Mouse (Mus musculus) midbrain, embryonic 11.5 days (tissue): ENCODE measurements around the gene Krt18. TPM values are rescaled to one million over a fixed set of nuclear protein-coding genes. Genes with fewer than 3 reads are reported as not detected.
A peak's percentile ranks its signal among the peaks of the same experiment; 100 is the strongest.

Source experiments
- ATAC-seq: fragments of 200-750 bp; cut with Nextera tagmentation; 2 replicates; pipeline ENCODE4 v1.8.0; 2017; ENCODE audit warnings: moderate TSS enrichment, moderate library complexity; ENCODE audit not compliant: low FRiP score
- DNase-seq: peaks from one replicate; pipeline ENCODE4 v3.0.0; 2015; ENCODE audit warnings: low spot score; ENCODE audit errors: missing footprints
- H3K27ac ChIP-seq: fragments of 300-500 bp; sonication (generic); 2 replicates; pipeline ENCODE4 v1.5.1; 2014; ENCODE audit warnings: low read depth, low read length
- H3K27me3 ChIP-seq: fragments of 300-500 bp; sonication (generic); 2 replicates; pipeline ENCODE4 v1.6.1; 2014; ENCODE audit warnings: mild to moderate bottlenecking, low read length, moderate library complexity, mixed read lengths; ENCODE audit not compliant: control insufficient read depth, insufficient read depth
- H3K36me3 ChIP-seq: fragments of 300-500 bp; sonication (generic); 2 replicates; pipeline ENCODE4 v1.6.1; 2014; ENCODE audit warnings: mild to moderate bottlenecking, low read length, moderate library complexity, mixed read lengths; ENCODE audit not compliant: control insufficient read depth, insufficient read depth
- H3K4me1 ChIP-seq: fragments of 300-500 bp; sonication (generic); 2 replicates; pipeline ENCODE4 v1.6.1; 2014; ENCODE audit warnings: low read length; ENCODE audit not compliant: control insufficient read depth, insufficient read depth
- H3K4me2 ChIP-seq: fragments of 300-500 bp; sonication (generic); 2 replicates; pipeline ENCODE4 v1.6.1; 2014; ENCODE audit warnings: mild to moderate bottlenecking, moderate library complexity
- H3K4me3 ChIP-seq: fragments of 300-500 bp; sonication (generic); 2 replicates; pipeline ENCODE4 v1.5.1; 2014; ENCODE audit warnings: low read depth, low read length
- H3K9ac ChIP-seq: fragments of 300-500 bp; sonication (generic); 2 replicates; pipeline ENCODE4 v1.6.1; 2014; ENCODE audit warnings: low read length
- H3K9me3 ChIP-seq: fragments of 300-500 bp; sonication (generic); 2 replicates; pipeline ENCODE4 v1.6.1; 2016; ENCODE audit warnings: low read length; ENCODE audit not compliant: control insufficient read depth
- WGBS: fragments of 180-500 bp; shearing (Covaris S2); extraction: QIAGEN DNeasy Blood & Tissue Kit; methylation state at CpG from one replicate; pipeline ENCODE4 v1.1.7; 2014; 5-methylcytosine and 5-hydroxymethylcytosine counted together
- polyA plus RNA-seq: library from polyadenylated mRNA; unstranded; fragments of >200 nt; fragmentation: Nextera tagmentation; extraction: Ambion mirVana; gene quantifications from 2 replicates; pipeline ENCODE4 v1.2.1, GENCODE M21; 2014

Gene Krt18
- polyA plus RNA-seq, 1 experiment from 2014 or later, result 5.6 TPM

DNA sequence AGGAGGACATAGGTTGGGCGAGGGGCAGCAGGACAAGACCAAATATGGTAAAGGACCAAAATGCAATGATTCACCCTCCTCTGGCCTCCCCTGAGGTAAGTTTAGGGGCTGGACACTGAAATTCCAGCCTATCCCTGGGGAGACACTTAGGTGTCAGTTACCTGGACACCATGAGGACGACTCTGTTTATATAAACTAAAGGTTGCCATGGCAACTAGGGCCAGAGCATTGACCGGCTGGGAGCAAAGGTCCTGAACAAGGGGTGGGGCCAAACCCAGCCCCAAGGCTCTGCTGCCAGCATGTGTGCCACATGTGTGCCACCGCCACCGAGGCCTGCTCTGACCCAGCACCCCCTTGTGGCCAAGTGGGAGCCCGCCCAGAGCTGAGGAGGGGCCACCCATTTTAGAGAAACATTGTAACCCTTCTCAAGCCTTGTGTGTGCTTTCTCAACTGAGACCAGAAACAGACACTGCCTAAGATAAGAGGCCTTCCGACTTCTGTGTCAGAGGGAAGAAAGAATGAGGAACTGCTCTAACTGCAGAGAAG is 10.0 kb upstream of the Krt18 start:
- H3K27ac ChIP-seq, result no peak overlapping the region
- DNase-seq (no peak), ATAC-seq (no peak)
- H3K4me1 ChIP-seq, result no peaks in the 10 kb centered on the region
- no peak overlapping the region for H3K9ac ChIP-seq
- no peaks in the 10 kb centered on the region for H3K36me3 ChIP-seq
- H3K27me3 ChIP-seq, result no peaks in the 10 kb centered on the region
- H3K9me3 ChIP-seq, result no peaks in the 10 kb centered on the region; the same call in 1 of the 2 replicates
- WGBS, result 26% methylated on average over 7 of the region's 7 CpGs
- H3K4me2 ChIP-seq, result no peak overlapping the region
- no peak overlapping the region for H3K4me3 ChIP-seq

DNA sequence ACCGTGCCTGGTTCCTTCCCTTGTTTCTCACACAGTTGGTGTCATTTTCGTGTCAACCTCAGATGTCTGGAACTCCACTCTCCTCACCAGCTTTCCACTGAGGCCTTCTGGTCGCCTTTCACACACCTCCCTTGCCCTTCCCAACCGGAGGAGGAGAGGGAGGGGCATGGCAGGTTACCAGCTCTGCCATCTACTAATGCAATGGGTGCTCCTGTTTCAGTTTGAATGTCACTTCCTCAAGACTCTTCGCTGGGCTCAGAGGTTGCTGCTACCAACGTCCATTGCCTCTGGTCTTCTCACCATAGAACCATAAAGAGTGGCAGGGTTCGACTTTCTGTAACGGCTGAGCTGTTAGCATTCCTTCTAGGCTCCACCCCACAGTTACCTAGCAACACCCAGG is 5.5 kb upstream of the Krt18 start:
- no peak overlapping the region for H3K4me3 ChIP-seq
- H3K36me3 ChIP-seq, result no peaks in the 10 kb centered on the region
- H3K27ac ChIP-seq, result no peak overlapping the region
- H3K27me3 ChIP-seq, result peaks cover 11% of the 10 kb centered on the region
- no peak overlapping the region for H3K4me2 ChIP-seq
- H3K9ac ChIP-seq, result no peak overlapping the region
- ATAC-seq (no peak), DNase-seq (no peak)
- no peaks in the 10 kb centered on the region; the same call in 1 of the 2 replicates for H3K9me3 ChIP-seq
- WGBS, result 39% methylated on average over 8 of the region's 8 CpGs
- H3K4me1 ChIP-seq, result peaks cover 10% of the 10 kb centered on the region; the same call in 1 of the 2 replicates

DNA sequence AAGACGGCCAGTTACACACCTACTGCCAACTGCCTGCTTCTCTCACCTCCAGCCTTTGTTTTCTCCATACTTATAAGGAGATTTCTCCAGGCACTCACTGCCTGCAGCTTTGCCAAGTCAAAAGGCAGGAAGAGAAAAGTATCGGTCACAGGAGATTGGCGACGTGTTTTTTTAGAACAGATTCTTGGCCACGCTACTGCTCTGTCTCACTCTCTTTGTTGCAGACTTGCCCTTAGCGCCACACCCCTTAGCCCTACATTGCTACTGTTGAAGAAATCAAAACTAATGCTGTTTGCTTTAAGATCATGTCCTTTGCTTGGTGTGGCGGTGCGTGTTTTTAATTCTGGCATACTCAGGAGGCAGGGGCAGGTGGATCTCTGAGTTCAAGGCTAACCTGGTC is 4.1 kb upstream of the Krt18 start:
- peaks cover 20% of the 10 kb centered on the region for H3K27me3 ChIP-seq
- no peaks in the 10 kb centered on the region for H3K36me3 ChIP-seq
- H3K4me2 ChIP-seq, result no peak overlapping the region
- no peak for ATAC-seq
- H3K4me1 ChIP-seq, result peaks cover 10% of the 10 kb centered on the region; the same call in 1 of the 2 replicates
- DNase-seq, result no peak
- H3K27ac ChIP-seq, result no peak overlapping the region
- H3K9me3 ChIP-seq, result no peaks in the 10 kb centered on the region; the same call in 1 of the 2 replicates
- WGBS, result 79% methylated on average over 8 of the region's 8 CpGs
- H3K4me3 ChIP-seq, result no peak overlapping the region
- no peak overlapping the region for H3K9ac ChIP-seq

DNA sequence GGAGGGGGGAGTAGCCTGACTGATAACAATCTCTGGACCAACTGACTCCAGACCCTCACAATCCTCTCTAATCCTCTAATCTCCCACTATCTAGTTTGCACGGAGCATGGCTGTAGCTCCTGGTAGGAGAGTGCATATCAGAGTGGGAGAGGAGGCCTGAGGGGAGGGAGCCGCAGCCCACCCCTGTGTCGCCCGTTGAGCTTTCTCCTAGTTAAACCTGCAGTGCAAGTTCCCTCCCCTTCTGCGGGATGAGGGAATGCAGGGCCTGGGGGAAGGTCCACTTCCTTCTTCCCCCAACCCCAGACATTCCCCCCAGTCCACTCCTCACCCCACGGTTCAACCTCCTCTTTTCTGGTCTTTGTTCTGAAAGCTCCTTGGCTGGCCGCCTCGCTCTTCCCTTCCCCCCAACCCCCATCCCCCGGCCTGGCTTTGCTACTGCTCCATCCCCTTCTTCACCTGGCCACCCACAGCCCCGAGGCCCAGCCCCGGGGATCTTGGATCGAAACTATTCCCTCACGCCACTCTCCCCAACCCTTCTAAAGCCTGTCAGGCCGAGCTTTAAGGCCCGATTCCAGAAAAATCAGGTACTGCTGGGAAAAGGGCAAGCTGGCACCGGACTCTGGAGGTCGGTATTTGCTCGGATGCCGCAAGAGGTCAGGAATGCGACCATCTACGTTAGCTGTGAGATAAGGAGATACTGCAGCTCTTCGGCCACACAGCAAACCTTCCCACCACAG is 2.7 kb upstream of the Krt18 start:
- no peaks in the 10 kb centered on the region for H3K36me3 ChIP-seq
- peak overlapping the region; percentile 43 for H3K9ac ChIP-seq
- H3K9me3 ChIP-seq, result no peaks in the 10 kb centered on the region
- peak; percentile 93 for DNase-seq
- peaks cover 10% of the 10 kb centered on the region; the same call in 1 of the 2 replicates for H3K4me1 ChIP-seq
- 3% methylated on average over 22 of the region's 22 CpGs for WGBS
- peaks cover 20% of the 10 kb centered on the region for H3K27me3 ChIP-seq
- 0 out of 2 replicates have a peak, but pooled peaks have one; percentile 27 for ATAC-seq
- H3K27ac ChIP-seq, result no peak overlapping the region
- H3K4me2 ChIP-seq, result peak overlapping the region; percentile 17; the same call in 1 of the 2 replicates
- H3K4me3 ChIP-seq, result no peak overlapping the region

DNA sequence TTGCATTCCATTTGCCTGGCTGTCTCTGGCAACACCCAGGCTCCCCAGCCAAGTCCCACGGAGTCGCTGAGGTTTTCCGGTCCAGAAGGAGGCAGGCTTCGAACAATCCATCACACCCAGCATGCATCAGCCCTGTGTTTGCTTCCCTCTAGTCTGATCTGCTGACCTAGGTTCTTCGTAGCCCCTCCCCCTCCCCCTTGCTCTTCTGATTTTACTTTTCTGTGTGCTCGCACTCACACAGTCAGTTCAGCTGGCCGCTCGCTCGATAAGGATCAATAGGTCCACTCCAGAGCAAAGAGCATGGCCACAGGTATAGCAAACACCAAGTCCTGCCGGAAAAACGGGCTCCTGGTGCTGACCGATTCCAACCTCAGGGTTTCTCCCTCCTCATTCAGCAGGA is 1.6 kb upstream of the Krt18 start:
- H3K9me3 ChIP-seq, result no peaks in the 10 kb centered on the region
- no peak for DNase-seq
- H3K4me3 ChIP-seq, result no peak overlapping the region
- no peak overlapping the region for H3K4me2 ChIP-seq
- peaks cover 10% of the 10 kb centered on the region; the same call in 1 of the 2 replicates for H3K4me1 ChIP-seq
- ATAC-seq, result no peak
- no peak overlapping the region for H3K27ac ChIP-seq
- no peak overlapping the region for H3K9ac ChIP-seq
- no peaks in the 10 kb centered on the region for H3K36me3 ChIP-seq
- H3K27me3 ChIP-seq, result peaks cover 20% of the 10 kb centered on the region
- 14% methylated on average over 12 of the region's 12 CpGs for WGBS

DNA sequence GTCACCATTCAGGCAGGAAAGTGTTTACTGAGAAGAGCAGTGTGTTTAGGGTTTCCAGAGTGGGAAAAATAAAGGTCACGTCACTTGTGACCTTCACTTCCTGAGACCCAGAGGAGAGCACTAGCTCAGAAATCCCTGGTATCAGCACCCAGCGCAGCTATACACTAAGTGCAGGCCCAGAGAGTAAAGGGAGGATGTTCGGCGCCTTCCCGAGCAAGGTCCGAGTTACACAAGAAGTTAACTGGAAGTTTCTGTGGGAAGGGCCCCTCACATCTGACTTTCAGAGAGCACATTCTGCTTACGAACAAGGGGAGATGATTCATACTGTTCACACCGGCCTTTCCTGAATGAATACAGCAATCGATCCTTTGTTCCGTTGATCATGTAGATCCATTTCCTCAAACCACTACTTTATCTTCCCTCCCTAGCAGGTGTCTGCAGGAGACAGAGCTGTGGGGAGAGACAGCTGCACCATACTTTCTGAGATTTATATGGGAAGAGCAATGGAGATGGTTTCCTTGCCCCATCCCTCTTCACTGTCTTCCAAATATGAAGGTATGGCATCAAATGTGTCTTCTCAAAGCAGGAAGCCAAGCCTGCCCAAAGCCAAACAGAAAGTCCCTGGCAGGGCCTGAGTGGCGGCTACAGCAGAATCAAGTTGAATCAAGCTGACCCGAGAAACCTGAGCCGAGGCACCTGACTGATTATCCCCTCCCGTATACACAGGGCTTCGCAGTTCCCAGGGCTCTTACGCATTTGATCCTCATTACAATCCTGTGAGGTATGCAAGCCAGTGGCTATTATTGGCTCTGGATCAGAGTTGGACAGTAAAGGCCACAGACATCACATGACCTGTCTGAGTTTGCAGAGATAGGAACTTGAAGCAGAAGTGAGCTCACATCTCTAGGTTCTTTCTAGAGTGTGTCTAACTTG is 6.4 kb downstream of the Krt18 start:
- H3K27me3 ChIP-seq, result no peaks in the 10 kb centered on the region; the same call in 1 of the 2 replicates
- ATAC-seq, result no peak
- H3K4me2 ChIP-seq, result no peak overlapping the region
- no peaks in the 10 kb centered on the region for H3K9me3 ChIP-seq
- no peak overlapping the region for H3K4me3 ChIP-seq
- DNase-seq, result no peak
- no peak overlapping the region for H3K27ac ChIP-seq
- 68% methylated on average over 16 of the region's 16 CpGs for WGBS
- no peaks in the 10 kb centered on the region for H3K4me1 ChIP-seq
- H3K9ac ChIP-seq, result no peak overlapping the region
- no peaks in the 10 kb centered on the region for H3K36me3 ChIP-seq

DNA sequence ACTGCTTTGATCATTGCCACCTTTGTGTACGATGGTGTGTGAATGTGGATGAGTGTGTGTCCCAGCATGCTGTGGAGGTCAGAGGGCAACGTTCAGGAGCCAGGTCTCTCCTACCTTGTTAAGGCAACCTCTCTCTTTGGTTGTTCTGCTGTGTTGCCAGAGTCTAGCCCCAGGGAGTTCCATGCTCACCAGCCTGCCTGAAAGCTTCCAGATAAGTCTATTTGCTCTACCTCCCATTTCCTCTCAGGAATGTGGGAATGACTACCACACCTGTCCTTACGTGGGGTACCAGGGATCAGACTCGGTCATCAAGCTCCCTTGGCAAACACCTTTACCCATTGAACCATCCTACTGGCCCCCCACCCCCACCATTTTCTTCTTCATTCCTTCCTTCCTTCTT is 12.3 kb downstream of the Krt18 start:
- Histone ChIP-seq H3K9ac (no peak overlapping the region), H3K36me3 (no peaks in the 10 kb centered on the region), H3K4me1 (no peaks in the 10 kb centered on the region), H3K27me3 (no peaks in the 10 kb centered on the region), H3K4me2 (no peak overlapping the region), H3K27ac (no peak overlapping the region), H3K4me3 (no peak overlapping the region), H3K9me3 (no peaks in the 10 kb centered on the region)
- 84% methylated on average over 4 of the region's 4 CpGs for WGBS
- ATAC-seq, result no peak
- DNase-seq, result no peak

DNA sequence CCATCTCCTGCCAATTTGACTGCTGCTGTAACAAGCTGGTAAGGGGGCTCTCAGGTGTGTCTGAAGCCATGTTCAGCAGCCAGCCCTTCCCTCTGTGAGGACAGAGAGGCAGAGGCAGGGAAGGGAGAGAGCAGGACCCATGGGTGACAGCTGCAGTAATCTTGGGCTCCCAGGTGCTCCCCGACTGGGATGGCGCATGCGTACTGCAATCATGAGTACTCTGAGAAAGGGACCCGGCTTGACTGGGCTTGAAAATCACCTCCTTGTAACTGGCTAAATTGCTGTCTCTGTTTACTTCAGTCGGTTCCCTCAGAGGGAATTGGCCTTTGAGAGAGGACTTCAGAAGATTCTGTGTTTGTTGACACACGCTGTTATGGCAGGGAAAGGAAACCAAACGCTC is 14.0 kb downstream of the Krt18 start:
- H3K9ac ChIP-seq, result no peak overlapping the region
- H3K36me3 ChIP-seq, result no peaks in the 10 kb centered on the region
- no peaks in the 10 kb centered on the region for H3K4me1 ChIP-seq
- H3K9me3 ChIP-seq, result no peaks in the 10 kb centered on the region
- no peaks in the 10 kb centered on the region for H3K27me3 ChIP-seq
- WGBS, result 79% methylated on average over 7 of the region's 7 CpGs
- ATAC-seq, result no peak
- no peak for DNase-seq
- H3K4me3 ChIP-seq, result no peak overlapping the region
- H3K4me2 ChIP-seq, result no peak overlapping the region
- no peak overlapping the region for H3K27ac ChIP-seq

DNA sequence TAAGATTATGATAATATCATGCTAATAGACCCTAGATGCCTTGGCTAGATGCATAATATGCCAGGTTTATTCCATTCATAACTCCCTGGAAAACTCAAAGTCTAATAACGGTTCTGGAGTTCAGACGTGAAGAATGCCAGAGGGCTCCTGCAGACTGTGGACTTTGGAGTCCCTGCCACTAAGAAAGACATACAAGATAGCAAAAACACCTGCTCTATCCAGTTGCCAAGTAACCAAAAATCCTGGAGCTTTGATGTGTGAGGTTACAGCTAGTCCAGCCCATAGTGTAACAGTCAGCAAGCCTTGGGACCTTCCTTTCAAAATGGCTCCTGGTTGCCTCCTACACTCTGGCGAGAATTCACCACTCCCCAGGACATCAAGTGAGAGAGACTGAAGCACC is 16.8 kb downstream of the Krt18 start:
- Histone ChIP-seq H3K9me3 (no peaks in the 10 kb centered on the region), H3K36me3 (no peaks in the 10 kb centered on the region), H3K4me3 (no peak overlapping the region), H3K27me3 (no peaks in the 10 kb centered on the region), H3K9ac (no peak overlapping the region), H3K27ac (no peak overlapping the region), H3K4me2 (no peak overlapping the region), H3K4me1 (no peaks in the 10 kb centered on the region)
- 82% methylated on average over 3 of the region's 3 CpGs for WGBS
- ATAC-seq (no peak), DNase-seq (no peak)
